Mouse (Mus musculus): ENCODE data around the gene Prss46. TPM values are rescaled to one million over a fixed set of nuclear protein-coding genes. Genes with fewer than 3 reads are reported as not detected.

The Prss46 gene
- total and polyA plus RNA-seq, 3 experiments, result not detected

DNA sequence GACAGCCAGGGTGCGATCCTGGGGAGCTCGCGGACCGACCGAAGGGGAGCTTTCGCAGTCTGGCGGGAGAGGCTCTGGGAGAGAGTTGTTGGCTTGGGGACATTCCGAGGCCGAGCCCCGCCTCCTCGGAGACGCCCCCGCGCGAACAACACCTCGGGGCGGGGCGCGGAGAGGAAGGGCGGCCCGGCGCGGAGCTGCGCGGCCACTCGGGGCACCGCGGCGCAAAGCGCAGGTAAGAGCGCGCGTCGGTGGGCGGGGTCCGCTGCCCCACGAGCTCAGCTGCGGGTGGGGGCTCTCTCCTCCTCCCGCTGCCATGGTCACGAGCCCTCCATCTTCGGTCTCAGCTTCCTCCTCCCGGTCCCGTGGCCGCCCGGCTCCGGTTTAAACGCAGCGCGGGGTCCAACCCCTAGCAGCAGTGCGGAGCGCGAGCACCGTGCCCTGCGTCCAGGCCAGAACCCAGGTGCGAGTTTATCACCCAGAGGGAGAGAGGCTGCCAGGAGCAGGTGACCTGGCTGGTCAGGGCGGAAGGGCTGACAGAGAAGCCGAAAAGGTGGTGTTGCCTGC is 35.8 kb downstream of the Prss46 start, which contains the start of gene Tmie:
Gene Tmie, minus strand, starts transcription at position 116 of the 564 bp plus-strand sequence.
- Histone ChIP-seq H3K27me3 (replicated peaks) (peaks cover 28% of the 10 kb centered on the region), H3K4me3 (replicated peaks in 1 of 3; ENCODE audit: low read depth in 2 of 3, low read length in 2 of 3, poor library complexity in 1 of 3) (peak within 1 kb of the TSS in 1 of 3 experiments; percentile 29), H3K9ac (ENCODE audit: insufficient read depth, low read depth) (no peak within 1 kb of the TSS), H3K27ac (ENCODE audit: insufficient read depth, low read depth) (no peak within 1 kb of the TSS), H3K79me2 (replicated peaks; ENCODE audit: control insufficient read depth, extremely low read depth, insufficient read depth, poor library complexity, severe bottlenecking) (no peaks in the 10 kb centered on the region), H3K36me3 (replicated peaks in 1 of 2; ENCODE audit: control insufficient read depth in 1 of 2, insufficient read depth in 1 of 2, low read length in 1 of 2) (no peaks in the 10 kb centered on the region), H3K4me1 (ENCODE audit: control insufficient read depth in 1 of 2, insufficient read depth in 2 of 2) (no peaks in the 10 kb centered on the region), H3K4me2 (ENCODE audit: insufficient read depth, low read depth, poor library complexity, severe bottlenecking) (peak within 1 kb of the TSS; percentile 38; the same call in 1 of the 2 replicates), H3K9me3 (replicated peaks; ENCODE audit: low read length) (no peaks in the 10 kb centered on the region)
- in situ Hi-C loops (cut with MboI; ENCODE audit: low pct_ligation_motif_present, low pct_unique_long_range_greater_than_20kb, low sequenced_read_pairs) (loop anchor here (5.0 kb wide), 1 partner anchor 153 kb away; no protein-coding TSS in a partner anchor), dilution Hi-C loops (cut with MboI; ENCODE audit: extremely low pct_ligation_motif_present, extremely low pct_unique_long_range_greater_than_20kb, low sequenced_read_pairs) (no loop called here)
- no peak for DNase-seq (ENCODE audit: extremely low read depth)
- TF ChIP-seq IRF4 (IDR thresholded peaks at IDR 0.05; ENCODE audit: low read depth, low read length) (no peak), MAFK (IDR thresholded peaks at IDR 0.05; ENCODE audit: insufficient replicate concordance, low read length) (no peak)

GRCm38 (mm10) chr9:110880772-110881171 is 36.5 kb downstream of the Prss46 start:
- dilution Hi-C loops (cut with MboI; ENCODE audit: extremely low pct_ligation_motif_present, extremely low pct_unique_long_range_greater_than_20kb, low sequenced_read_pairs) (no loop called here), in situ Hi-C loops (cut with MboI; ENCODE audit: low pct_ligation_motif_present, low pct_unique_long_range_greater_than_20kb, low sequenced_read_pairs) (no loop called here)
- H3K36me3 ChIP-seq (replicated peaks in 1 of 2; ENCODE audit: control insufficient read depth in 1 of 2, insufficient read depth in 1 of 2, low read length in 1 of 2), result peaks cover 0 to 4% of the 10 kb centered on the region in 2 experiments
- no peak overlapping the region for H3K4me2 ChIP-seq (ENCODE audit: insufficient read depth, low read depth, poor library complexity, severe bottlenecking)
- peaks cover 30% of the 10 kb centered on the region for H3K27me3 ChIP-seq (replicated peaks)
- H3K9me3 ChIP-seq (replicated peaks; ENCODE audit: low read length), result no peaks in the 10 kb centered on the region
- H3K4me3 ChIP-seq (replicated peaks in 1 of 3; ENCODE audit: low read depth in 2 of 3, low read length in 2 of 3, poor library complexity in 1 of 3), result no peak overlapping the region
- no peaks in the 10 kb centered on the region for H3K4me1 ChIP-seq (ENCODE audit: control insufficient read depth in 1 of 2, insufficient read depth in 2 of 2)
- DNase-seq (ENCODE audit: extremely low read depth), result no peak
- H3K79me2 ChIP-seq (replicated peaks; ENCODE audit: control insufficient read depth, extremely low read depth, insufficient read depth, poor library complexity, severe bottlenecking), result no peaks in the 10 kb centered on the region
- H3K9ac ChIP-seq (ENCODE audit: insufficient read depth, low read depth), result no peak overlapping the region
- H3K27ac ChIP-seq (ENCODE audit: insufficient read depth, low read depth), result no peak overlapping the region
- TF ChIP-seq JUN (IDR thresholded peaks at IDR 0.05; ENCODE audit: insufficient read depth, low read depth, low read length) (no peak), MAX (IDR thresholded peaks at IDR 0.05; ENCODE audit: low read length) (no peak), EP300 (IDR thresholded peaks at IDR 0.05; ENCODE audit: low read length) (no peak), MAZ (IDR thresholded peaks at IDR 0.05; ENCODE audit: low read depth, low read length) (no peak), USF1 (IDR thresholded peaks at IDR 0.05; ENCODE audit: low read depth, low read length) (no peak), RCOR1 (conservative IDR thresholded peaks at IDR 0.05; ENCODE audit: low read depth, low read length) (no peak)

DNA sequence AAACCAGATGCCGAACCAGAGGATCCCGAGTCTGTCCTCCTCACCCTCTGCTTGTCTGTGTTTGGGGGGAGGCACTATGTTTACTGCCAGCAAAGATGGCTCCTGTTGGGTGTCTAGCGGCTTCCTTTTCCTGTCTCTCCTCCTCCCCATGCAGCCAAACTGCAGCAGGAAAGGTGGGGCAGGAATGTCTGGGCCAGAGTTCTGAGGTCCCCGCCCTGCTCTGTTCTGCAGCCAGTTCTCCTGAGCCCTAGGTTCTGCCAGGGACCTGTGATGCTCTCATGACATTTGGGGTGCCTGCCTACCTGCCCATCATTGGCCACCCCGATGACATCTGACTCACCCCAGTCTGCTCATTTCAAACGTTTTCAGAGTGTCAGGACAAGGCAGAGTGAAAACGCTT is 37.6 kb downstream of the Prss46 start:
- in situ Hi-C loops (cut with MboI; ENCODE audit: low pct_ligation_motif_present, low pct_unique_long_range_greater_than_20kb, low sequenced_read_pairs), result no loop called here
- TF ChIP-seq ELF1 (IDR thresholded peaks at IDR 0.05; ENCODE audit: low read depth, low read length), result no peak
- no peak for TF ChIP-seq BHLHE40 (IDR thresholded peaks at IDR 0.05; ENCODE audit: low read depth, low read length)
- no peak for TF ChIP-seq POLR2AphosphoS2 (IDR thresholded peaks at IDR 0.05; ENCODE audit: low read depth, low read length)
- TF ChIP-seq GABPA (IDR thresholded peaks at IDR 0.05; ENCODE audit: insufficient replicate concordance, low read depth, low read length), result no peak
- TF ChIP-seq MYC (IDR thresholded peaks at IDR 0.05; ENCODE audit: low read depth, low read length), result no peak
- no peaks in the 10 kb centered on the region for H3K79me2 ChIP-seq (replicated peaks; ENCODE audit: control insufficient read depth, extremely low read depth, insufficient read depth, poor library complexity, severe bottlenecking)
- dilution Hi-C loops (cut with MboI; ENCODE audit: extremely low pct_ligation_motif_present, extremely low pct_unique_long_range_greater_than_20kb, low sequenced_read_pairs), result no loop called here
- H3K27ac ChIP-seq (ENCODE audit: insufficient read depth, low read depth), result no peak overlapping the region
- no peak overlapping the region for H3K9ac ChIP-seq (ENCODE audit: insufficient read depth, low read depth)
- H3K27me3 ChIP-seq (replicated peaks), result peaks cover 30% of the 10 kb centered on the region
- no peaks in the 10 kb centered on the region for H3K4me1 ChIP-seq (ENCODE audit: control insufficient read depth in 1 of 2, insufficient read depth in 2 of 2)
- H3K4me2 ChIP-seq (ENCODE audit: insufficient read depth, low read depth, poor library complexity, severe bottlenecking), result no peak overlapping the region
- H3K36me3 ChIP-seq (replicated peaks in 1 of 2; ENCODE audit: control insufficient read depth in 1 of 2, insufficient read depth in 1 of 2, low read length in 1 of 2), result peaks cover 0 to 13% of the 10 kb centered on the region in 2 experiments
- H3K4me3 ChIP-seq (replicated peaks in 1 of 3; ENCODE audit: low read depth in 2 of 3, low read length in 2 of 3, poor library complexity in 1 of 3), result no peak overlapping the region
- H3K9me3 ChIP-seq (replicated peaks; ENCODE audit: low read length), result no peaks in the 10 kb centered on the region
- no peak for DNase-seq (ENCODE audit: extremely low read depth)

Data from CH12.LX (cell line).